ENCODE assay signal across 8 mouse cellular contexts in the genomic region with DNA sequence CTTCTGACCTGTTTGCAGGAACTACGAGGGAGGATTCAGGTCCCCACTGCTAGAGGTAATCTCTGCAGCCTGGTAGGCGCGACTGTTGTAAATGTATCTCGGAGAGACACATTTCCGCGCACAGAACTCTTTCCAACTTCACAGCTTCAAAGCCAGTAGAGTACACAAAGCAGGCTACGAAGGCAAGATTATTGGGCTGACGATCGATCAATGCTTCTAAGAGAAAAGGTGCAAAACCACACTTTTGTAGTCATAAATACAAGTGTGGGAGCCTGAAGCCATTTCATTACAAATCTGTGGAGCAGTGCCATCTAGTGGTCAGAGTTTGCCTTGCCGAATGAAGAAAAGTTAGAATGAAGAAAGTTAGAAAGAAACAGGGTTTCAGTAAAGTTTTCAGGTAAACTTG.
DNase-seq lines count a peak whose midpoint lies in the region; ATAC-seq and TF ChIP-seq lines count a peak whose summit lies in the region.

No protein-coding gene starts in this region.

- no peak for TF ChIP-seq EP300 in heart, postnatal 0 days (IDR thresholded peaks at IDR 0.05; ENCODE audit: low read depth)
- no peak for TF ChIP-seq EP300 in liver, postnatal 0 days (IDR thresholded peaks at IDR 0.05; ENCODE audit: low read depth)

- no peak overlapping the region for H3K27ac ChIP-seq in embryonic facial prominence, embryonic 14.5 days (replicated peaks; ENCODE audit: low read depth, low read length)
- H3K27ac ChIP-seq in heart, postnatal 0 days (ENCODE audit: low read depth): no peak overlapping the region
- H3K27ac ChIP-seq in liver, postnatal 0 days (ENCODE audit: low read depth): no peak overlapping the region
- H3K27ac ChIP-seq in neural tube, embryonic 11.5 days (ENCODE audit: low read depth, low read length): no peak overlapping the region

- DNase-seq in ES-CJ7 (ENCODE audit: low read depth, low spot score): peak; percentile 48
- DNase-seq in adrenal gland, postnatal 25 days: peak; percentile 38
- peak; percentile 59 for DNase-seq in embryonic facial prominence, embryonic 14.5 days (ENCODE audit: low spot score)
- DNase-seq in heart, postnatal 0 days (ENCODE audit: low spot score): peak; percentile 55
- peak; percentile 52 to 82 for DNase-seq in kidney, postnatal 36 days
- peak; percentile 63 for DNase-seq in liver, postnatal 0 days
- peak; percentile 69 for DNase-seq in neural tube, embryonic 11.5 days (ENCODE audit: low spot score)
- peak; percentile 50 for DNase-seq in thymus, postnatal 25 days

- no peaks in the 10 kb centered on the region for H3K4me1 ChIP-seq in embryonic facial prominence, embryonic 14.5 days (ENCODE audit: control insufficient read depth, insufficient read depth, low read length)
- H3K4me1 ChIP-seq in heart, postnatal 0 days (ENCODE audit: control insufficient read depth, insufficient read depth): no peaks in the 10 kb centered on the region
- no peaks in the 10 kb centered on the region for H3K4me1 ChIP-seq in liver, postnatal 0 days (ENCODE audit: insufficient read depth)
- H3K4me1 ChIP-seq in neural tube, embryonic 11.5 days (ENCODE audit: control insufficient read depth, insufficient read depth, low read length): no peaks in the 10 kb centered on the region

- 0 out of 2 replicates have a peak, but pooled peaks cover 3% of the 10 kb centered on the region for H3K27me3 ChIP-seq in embryonic facial prominence, embryonic 14.5 days (replicated peaks; ENCODE audit: control insufficient read depth, insufficient read depth, low read length)
- H3K27me3 ChIP-seq in heart, postnatal 0 days (ENCODE audit: control insufficient read depth, insufficient read depth, low read length): no peaks in the 10 kb centered on the region
- no peaks in the 10 kb centered on the region for H3K27me3 ChIP-seq in liver, postnatal 0 days (ENCODE audit: insufficient read depth, low read length)
- H3K27me3 ChIP-seq in neural tube, embryonic 11.5 days (ENCODE audit: control insufficient read depth, insufficient read depth, low read length): no peaks in the 10 kb centered on the region

- H3K9ac ChIP-seq in embryonic facial prominence, embryonic 14.5 days (ENCODE audit: low read depth, low read length): 0 out of 2 replicates have a peak overlapping the region, but pooled peaks have one; percentile 23
- H3K9ac ChIP-seq in heart, postnatal 0 days (replicated peaks; ENCODE audit: low read depth, low read length): peak overlapping the region; percentile 43; the same call in 1 of the 2 replicates
- H3K9ac ChIP-seq in liver, postnatal 0 days (replicated peaks): no peak overlapping the region
- peak overlapping the region; percentile 20; the same call in 1 of the 2 replicates for H3K9ac ChIP-seq in neural tube, embryonic 11.5 days (ENCODE audit: low read length)

- ATAC-seq in embryonic facial prominence, embryonic 14.5 days (ENCODE audit: low read depth): no peak
- ATAC-seq in heart, postnatal 0 days (ENCODE audit: insufficient read depth, low read depth): no peak
- ATAC-seq in liver, postnatal 0 days: no peak
- ATAC-seq in neural tube, embryonic 11.5 days (ENCODE audit: insufficient read depth, low FRiP score, low TSS enrichment): no peak

- TF ChIP-seq CTCF in heart, postnatal 0 days (IDR thresholded peaks at IDR 0.05; ENCODE audit: low read depth): peak; percentile 84
- TF ChIP-seq CTCF in liver, postnatal 0 days (IDR thresholded peaks at IDR 0.05; ENCODE audit: low read depth): peak; percentile 82

- peak overlapping the region; percentile 63 for H3K4me2 ChIP-seq in embryonic facial prominence, embryonic 14.5 days (ENCODE audit: low read depth, low read length)
- H3K4me2 ChIP-seq in heart, postnatal 0 days (ENCODE audit: low read depth, low read length): peak overlapping the region; percentile 71
- peak overlapping the region; percentile 44 for H3K4me2 ChIP-seq in liver, postnatal 0 days (ENCODE audit: low read depth, low read length)
- peak overlapping the region; percentile 45 for H3K4me2 ChIP-seq in neural tube, embryonic 11.5 days (ENCODE audit: low read depth)

- H3K9me3 ChIP-seq in embryonic facial prominence, embryonic 14.5 days (ENCODE audit: control insufficient read depth, low read length): no peaks in the 10 kb centered on the region
- H3K9me3 ChIP-seq in heart, postnatal 0 days (replicated peaks; ENCODE audit: control insufficient read depth, low read length): no peaks in the 10 kb centered on the region
- H3K9me3 ChIP-seq in liver, postnatal 0 days (ENCODE audit: low read length): no peaks in the 10 kb centered on the region
- H3K9me3 ChIP-seq in neural tube, embryonic 11.5 days (ENCODE audit: control insufficient read depth, low read length): no peaks in the 10 kb centered on the region

- 10% methylated on average over 10 of the region's 10 CpGs for WGBS in embryonic facial prominence, embryonic 14.5 days
- WGBS in heart, postnatal 0 days: 10% methylated on average over 10 of the region's 10 CpGs
- 8% methylated on average over 10 of the region's 10 CpGs for WGBS in liver, postnatal 0 days (ENCODE audit: insufficient replicate concordance)
- 9% methylated on average over 10 of the region's 10 CpGs for WGBS in neural tube, embryonic 11.5 days

- H3K4me3 ChIP-seq in embryonic facial prominence, embryonic 14.5 days (ENCODE audit: low read depth, low read length): peak overlapping the region; percentile 35
- H3K4me3 ChIP-seq in heart, postnatal 0 days (ENCODE audit: low read depth, low read length): peak overlapping the region; percentile 34
- no peak overlapping the region for H3K4me3 ChIP-seq in liver, postnatal 0 days (ENCODE audit: low read depth, low read length)
- H3K4me3 ChIP-seq in neural tube, embryonic 11.5 days (ENCODE audit: low read depth, low read length): peak overlapping the region; percentile 19; the same call in 1 of the 2 replicates

- no peaks in the 10 kb centered on the region for H3K36me3 ChIP-seq in embryonic facial prominence, embryonic 14.5 days (ENCODE audit: control insufficient read depth, insufficient read depth, low read length)
- no peaks in the 10 kb centered on the region for H3K36me3 ChIP-seq in heart, postnatal 0 days (replicated peaks; ENCODE audit: control insufficient read depth, insufficient read depth, low read length)
- H3K36me3 ChIP-seq in liver, postnatal 0 days (replicated peaks; ENCODE audit: insufficient read depth, low read length): no peaks in the 10 kb centered on the region
- no peaks in the 10 kb centered on the region for H3K36me3 ChIP-seq in neural tube, embryonic 11.5 days (ENCODE audit: control insufficient read depth, insufficient read depth, low read length)
